Mouse (Mus musculus): ENCODE results near the gene Mxi1. TPM values are rescaled to one million over a fixed set of nuclear protein-coding genes. Genes with fewer than 3 reads are reported as not detected.
A peak's percentile ranks its signal among the peaks of the same experiment; 100 is the strongest.

The Mxi1 gene
- polyA plus RNA-seq, 1 experiment = 17.5 TPM

- Histone ChIP-seq H3K27ac (ENCODE audit: insufficient read depth, low read length) (no peak overlapping the region), H3K4me1 (ENCODE audit: control insufficient read depth, insufficient read depth, low read length) (0 out of 2 replicates have a peak, but pooled peaks cover 2% of the 10 kb centered on the region), H3K4me3 (ENCODE audit: insufficient read depth, low read length) (no peak overlapping the region)
- no peak for TF ChIP-seq POLR2A (IDR thresholded peaks at IDR 0.05; ENCODE audit: low read depth, low read length)
- no peak for TF ChIP-seq CTCF (IDR thresholded peaks at IDR 0.05; ENCODE audit: borderline replicate concordance, insufficient read depth, low read length)
Observed at GRCm38 (mm10) chr19:53360265-53360958, 50.1 kb downstream of the Mxi1 start.

GRCm38 (mm10) chr19:53362967-53363366 is 52.6 kb downstream of the Mxi1 start:
- Histone ChIP-seq H3K27ac (ENCODE audit: insufficient read depth, low read length) (no peak overlapping the region), H3K4me3 (ENCODE audit: insufficient read depth, low read length) (no peak overlapping the region), H3K4me1 (ENCODE audit: control insufficient read depth, insufficient read depth, low read length) (0 out of 2 replicates have a peak, but pooled peaks cover 2% of the 10 kb centered on the region)
- TF ChIP-seq CTCF (IDR thresholded peaks at IDR 0.05; ENCODE audit: borderline replicate concordance, insufficient read depth, low read length) (peak; percentile 48; the same call in 1 of the 2 replicates), POLR2A (IDR thresholded peaks at IDR 0.05; ENCODE audit: low read depth, low read length) (no peak)

- Histone ChIP-seq H3K27ac (ENCODE audit: insufficient read depth, low read length) (no peak overlapping the region), H3K4me1 (ENCODE audit: control insufficient read depth, insufficient read depth, low read length) (0 out of 2 replicates have a peak, but pooled peaks cover 2% of the 10 kb centered on the region), H3K4me3 (ENCODE audit: insufficient read depth, low read length) (no peak overlapping the region)
- TF ChIP-seq POLR2A (IDR thresholded peaks at IDR 0.05; ENCODE audit: low read depth, low read length) = no peak
- no peak for TF ChIP-seq CTCF (IDR thresholded peaks at IDR 0.05; ENCODE audit: borderline replicate concordance, insufficient read depth, low read length)
Observed at GRCm38 (mm10) chr19:53364551-53364950, 54.2 kb downstream of the Mxi1 start.

GRCm38 (mm10) chr19:53364963-53365362 is 54.6 kb downstream of the Mxi1 start:
- no peak overlapping the region for H3K4me3 ChIP-seq (ENCODE audit: insufficient read depth, low read length)
- H3K27ac ChIP-seq (ENCODE audit: insufficient read depth, low read length) = no peak overlapping the region
- TF ChIP-seq CTCF (IDR thresholded peaks at IDR 0.05; ENCODE audit: borderline replicate concordance, insufficient read depth, low read length) (no peak), POLR2A (IDR thresholded peaks at IDR 0.05; ENCODE audit: low read depth, low read length) (no peak)
- H3K4me1 ChIP-seq (ENCODE audit: control insufficient read depth, insufficient read depth, low read length) = 0 out of 2 replicates have a peak, but pooled peaks cover 2% of the 10 kb centered on the region

- TF ChIP-seq CTCF (IDR thresholded peaks at IDR 0.05; ENCODE audit: borderline replicate concordance, insufficient read depth, low read length) (no peak), POLR2A (IDR thresholded peaks at IDR 0.05; ENCODE audit: low read depth, low read length) (no peak)
- Histone ChIP-seq H3K4me1 (ENCODE audit: control insufficient read depth, insufficient read depth, low read length) (0 out of 2 replicates have a peak, but pooled peaks cover 2% of the 10 kb centered on the region), H3K27ac (ENCODE audit: insufficient read depth, low read length) (no peak overlapping the region), H3K4me3 (ENCODE audit: insufficient read depth, low read length) (no peak overlapping the region)
Observed at GRCm38 (mm10) chr19:53366057-53366775, 55.9 kb downstream of the Mxi1 start.

- H3K27ac ChIP-seq (ENCODE audit: insufficient read depth, low read length) = no peak overlapping the region
- no peak overlapping the region for H3K4me3 ChIP-seq (ENCODE audit: insufficient read depth, low read length)
- H3K4me1 ChIP-seq (ENCODE audit: control insufficient read depth, insufficient read depth, low read length) = 0 out of 2 replicates have a peak, but pooled peaks cover 2% of the 10 kb centered on the region
- no peak for TF ChIP-seq CTCF (IDR thresholded peaks at IDR 0.05; ENCODE audit: borderline replicate concordance, insufficient read depth, low read length)
- TF ChIP-seq POLR2A (IDR thresholded peaks at IDR 0.05; ENCODE audit: low read depth, low read length) = no peak
Observed at GRCm38 (mm10) chr19:53366881-53367280, 56.6 kb downstream of the Mxi1 start.

GRCm38 (mm10) chr19:53369469-53370043 is 59.2 kb downstream of the Mxi1 start:
- Histone ChIP-seq H3K4me3 (ENCODE audit: insufficient read depth, low read length) (no peak overlapping the region), H3K27ac (ENCODE audit: insufficient read depth, low read length) (no peak overlapping the region), H3K4me1 (ENCODE audit: control insufficient read depth, insufficient read depth, low read length) (0 out of 2 replicates have a peak, but pooled peaks cover under 1% of the 10 kb centered on the region)
- TF ChIP-seq CTCF (IDR thresholded peaks at IDR 0.05; ENCODE audit: borderline replicate concordance, insufficient read depth, low read length) (peak; percentile 81), POLR2A (IDR thresholded peaks at IDR 0.05; ENCODE audit: low read depth, low read length) (no peak)

GRCm38 (mm10) chr19:53370233-53370632 is 59.9 kb downstream of the Mxi1 start:
- Histone ChIP-seq H3K4me3 (ENCODE audit: insufficient read depth, low read length) (no peak overlapping the region), H3K27ac (ENCODE audit: insufficient read depth, low read length) (no peak overlapping the region), H3K4me1 (ENCODE audit: control insufficient read depth, insufficient read depth, low read length) (no peaks in the 10 kb centered on the region; the same call in 1 of the 2 replicates)
- TF ChIP-seq POLR2A (IDR thresholded peaks at IDR 0.05; ENCODE audit: low read depth, low read length) (no peak), CTCF (IDR thresholded peaks at IDR 0.05; ENCODE audit: borderline replicate concordance, insufficient read depth, low read length) (no peak)

GRCm38 (mm10) chr19:53371666-53372065 is 61.3 kb downstream of the Mxi1 start, which contains the start of gene Gm10197:
Gene Gm10197, minus strand, starts transcription at chr19:53371766.
- H3K4me1 ChIP-seq (ENCODE audit: control insufficient read depth, insufficient read depth, low read length) = no peaks in the 10 kb centered on the region; the same call in 1 of the 2 replicates
- no peak within 1 kb of the TSS for H3K27ac ChIP-seq (ENCODE audit: insufficient read depth, low read length)
- H3K4me3 ChIP-seq (ENCODE audit: insufficient read depth, low read length) = no peak within 1 kb of the TSS
- TF ChIP-seq CTCF (IDR thresholded peaks at IDR 0.05; ENCODE audit: borderline replicate concordance, insufficient read depth, low read length) = no peak
- TF ChIP-seq POLR2A (IDR thresholded peaks at IDR 0.05; ENCODE audit: low read depth, low read length) = no peak
